Mouse (Mus musculus) ES-E14 (cell line): ENCODE measurements around the gene Slc9a8.

ENCODE experiments used
- CHD2 ChIP-seq: IDR thresholded peaks from 2 replicates; pipeline ENCODE4 v1.6.1; 2014; ENCODE audit warnings: mild to moderate bottlenecking, low read depth, low read length, inconsistent platforms
- HCFC1 ChIP-seq: IDR thresholded peaks from 2 replicates; pipeline ENCODE4 v1.6.1; 2012; ENCODE audit warnings: low read length, inconsistent platforms, borderline replicate concordance; ENCODE audit not compliant: insufficient read depth
- ZC3H11A ChIP-seq: IDR thresholded peaks from 2 replicates; pipeline ENCODE4 v1.6.1; 2012; ENCODE audit warnings: low read depth, mild to moderate bottlenecking, inconsistent platforms, low read length, borderline replicate concordance
- ZNF384 ChIP-seq: IDR thresholded peaks from 2 replicates; pipeline ENCODE4 v1.6.1; 2012; ENCODE audit warnings: low read depth, low read length, inconsistent platforms

GRCm38 (mm10) chr2:167479501-167479900 lies 58.0 kb downstream of the Slc9a8 start:
- TF ChIP-seq ZNF384 = no peak
- TF ChIP-seq HCFC1 = no peak
- TF ChIP-seq CHD2 = no peak
- no peak for TF ChIP-seq ZC3H11A
